Mouse (Mus musculus): Measurements from ENCODE around the gene Tle6. TPM values are rescaled to one million over a fixed set of nuclear protein-coding genes. Genes with fewer than 3 reads are reported as not detected.

Gene Tle6
- 236 TPM for polyA plus RNA-seq (2015; fragmentation: Illumina TruSeq; extraction: RNeasy Lipid Tissue Mini Kit (QIAGEN cat#74804); ENCODE audit: insufficient read depth, low read depth, low replicate concordance)

GRCm38 (mm10) chr10:81600738-81601203, at the start of gene Tle6:
Gene Tle6, minus strand, starts transcription at chr10:81601073.

DNA sequence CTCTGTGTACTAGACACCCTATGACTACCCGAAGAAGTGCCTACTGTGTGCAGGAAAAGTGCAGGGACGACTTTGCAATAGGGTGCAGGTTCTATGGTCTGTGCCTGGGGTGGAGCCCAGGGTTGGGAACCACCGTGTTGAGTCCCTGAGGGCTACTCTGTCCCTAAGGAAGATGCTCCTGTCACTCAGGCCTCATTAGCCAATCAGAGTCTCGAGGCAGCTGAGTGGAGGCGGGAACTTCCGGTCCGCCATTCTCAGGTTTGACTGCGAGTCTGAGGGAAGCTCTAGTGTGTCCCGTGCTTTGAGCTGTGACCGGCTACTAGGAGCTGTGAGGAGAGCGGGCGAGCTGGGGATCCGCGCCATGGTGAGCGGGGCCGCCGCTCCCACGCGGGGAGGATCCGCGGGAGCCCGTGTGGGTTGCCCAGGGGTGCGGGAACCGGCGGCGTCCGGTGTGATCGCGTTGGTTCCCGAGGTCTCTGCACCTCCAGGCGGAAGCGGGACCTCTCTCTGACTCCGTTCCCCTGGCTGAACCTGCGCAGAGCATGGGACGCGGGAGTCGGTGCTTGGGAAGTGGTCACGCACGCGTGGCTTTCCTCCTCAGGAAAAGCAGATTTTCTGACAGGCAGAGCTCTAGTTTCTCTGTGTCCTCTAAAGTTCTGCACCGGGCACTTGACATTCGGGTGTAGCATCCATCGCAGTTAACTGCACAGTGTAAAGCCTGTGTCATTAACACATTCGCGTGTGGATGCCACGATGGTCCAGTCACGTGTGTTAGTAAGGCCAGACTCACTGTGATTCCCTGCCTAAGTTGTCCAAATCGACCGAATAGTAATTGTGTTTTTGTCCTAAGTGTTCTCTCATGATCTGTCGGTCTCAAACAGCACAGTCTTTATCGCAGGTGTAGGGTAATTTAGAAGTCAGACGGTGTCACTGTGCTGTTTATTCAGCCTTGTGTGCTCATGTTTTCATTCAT, 48.2 kb upstream of the Tle6 start, which contains the start of gene Gm10778:
TSS of gene Gm10778 (plus strand) at position 257 of the 973 bp plus-strand sequence.

DNA sequence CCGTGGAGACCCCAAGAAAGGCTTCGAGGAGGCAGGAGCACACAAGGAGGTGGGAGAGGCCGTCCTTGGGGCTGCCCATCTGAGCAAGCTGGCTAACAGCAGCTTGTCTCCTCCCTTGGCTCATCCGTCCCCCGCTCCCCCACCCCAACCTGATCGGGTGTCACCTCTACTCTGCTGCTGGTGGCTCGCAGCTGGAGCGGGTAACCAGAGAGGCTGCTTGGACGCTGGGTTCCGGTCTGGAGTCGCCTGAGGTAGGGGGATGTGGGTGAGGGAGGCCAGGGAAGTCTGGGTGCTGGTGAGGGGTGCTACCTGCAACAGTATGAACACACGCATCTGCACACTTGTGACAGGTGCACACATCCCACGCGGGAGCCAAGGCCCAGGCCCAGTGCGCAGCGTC, 27.5 kb upstream of the Tle6 start, which contains the start of gene Ankrd24:
TSS of gene Ankrd24 (plus strand) at position 151 of the 400 bp plus-strand sequence.

DNA sequence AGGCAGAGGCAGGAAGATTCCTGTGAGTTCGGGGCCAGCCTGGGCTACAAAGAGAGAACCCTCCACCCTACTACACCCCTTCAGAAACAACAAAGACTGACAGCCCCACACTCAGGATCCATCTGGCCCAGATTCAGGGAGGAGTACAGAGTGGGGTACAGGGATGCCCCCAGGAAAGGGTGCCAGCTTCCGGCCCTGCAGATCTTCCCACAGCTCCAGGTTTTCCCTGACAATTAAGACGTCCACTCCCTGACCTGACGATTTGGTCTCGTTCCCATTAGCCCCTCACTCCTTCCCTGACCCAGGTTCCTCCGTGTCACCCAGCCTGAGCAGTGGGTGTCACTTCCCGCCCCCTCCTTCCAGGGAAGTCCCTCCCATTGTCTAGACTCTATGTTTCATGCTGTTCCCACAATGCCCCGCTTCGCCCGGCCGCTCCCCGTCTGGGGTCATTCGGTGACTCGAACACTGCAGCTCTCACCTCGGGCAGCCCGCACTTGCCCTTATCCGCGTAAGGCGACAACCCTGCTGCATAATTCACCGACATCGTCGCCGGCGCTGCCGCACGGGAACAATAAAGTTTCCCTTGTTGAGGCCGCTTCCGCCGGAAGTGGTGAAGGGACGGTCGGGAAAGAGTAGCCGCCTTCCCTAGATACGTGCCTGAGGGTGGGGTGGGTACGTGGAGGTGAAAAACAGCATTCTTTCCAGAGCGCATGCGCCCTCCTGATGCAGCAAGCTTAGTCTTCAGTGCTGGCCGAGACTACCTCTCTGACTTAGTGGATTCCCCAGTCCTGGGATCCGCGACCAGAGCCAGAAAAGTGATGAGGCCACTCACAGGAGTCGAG, 26.3 kb upstream of the Tle6 start, which contains the start of gene Sirt6:
TSS of gene Sirt6 (minus strand) at position 804 of the 842 bp plus-strand sequence.

DNA sequence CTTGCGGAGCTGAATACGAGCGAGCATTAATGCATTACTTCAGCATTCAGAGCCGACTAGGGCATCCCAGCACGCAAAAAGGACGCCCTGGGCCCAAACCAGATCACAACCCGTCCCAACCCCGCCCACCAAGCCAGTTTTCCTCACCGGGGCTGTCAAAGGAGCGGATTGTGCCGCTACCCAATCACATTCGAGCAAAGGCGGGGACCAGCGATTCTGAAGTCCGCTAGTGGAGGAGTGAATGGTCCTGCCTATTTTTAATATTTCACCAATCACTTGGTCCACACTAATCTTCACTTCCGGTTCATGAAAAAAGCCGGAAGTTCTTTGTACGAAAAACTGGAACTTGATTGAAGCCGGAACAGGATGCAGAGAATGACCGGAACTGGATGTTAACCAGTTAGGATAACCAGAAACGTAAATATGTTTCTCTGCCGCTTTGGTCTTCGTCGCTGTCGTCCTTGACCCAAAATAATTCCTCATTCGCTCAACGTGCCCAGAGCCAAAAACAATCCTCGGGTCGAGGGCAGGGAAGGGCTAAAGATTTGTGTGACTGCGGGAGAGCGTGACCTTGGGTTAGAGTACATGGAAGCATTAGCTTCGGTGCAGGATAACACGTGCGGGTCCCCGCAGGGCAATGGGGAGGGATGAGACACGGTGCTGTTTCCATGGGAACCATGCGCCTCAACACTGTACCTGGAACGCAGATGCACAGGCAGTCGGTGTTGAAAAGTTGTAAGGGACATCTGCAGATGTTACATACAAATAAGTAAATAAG, 5.3 kb upstream of the Tle6 start, which contains the start of gene BC025920:
TSS of gene BC025920 (plus strand) at position 297 of the 778 bp plus-strand sequence.

GRCm38 (mm10) chr10:81574081-81575056, 26.5 kb downstream of the Tle6 start, which contains the start of gene Tle2:
Gene Tle2, plus strand, starts transcription at chr10:81574561.

DNA sequence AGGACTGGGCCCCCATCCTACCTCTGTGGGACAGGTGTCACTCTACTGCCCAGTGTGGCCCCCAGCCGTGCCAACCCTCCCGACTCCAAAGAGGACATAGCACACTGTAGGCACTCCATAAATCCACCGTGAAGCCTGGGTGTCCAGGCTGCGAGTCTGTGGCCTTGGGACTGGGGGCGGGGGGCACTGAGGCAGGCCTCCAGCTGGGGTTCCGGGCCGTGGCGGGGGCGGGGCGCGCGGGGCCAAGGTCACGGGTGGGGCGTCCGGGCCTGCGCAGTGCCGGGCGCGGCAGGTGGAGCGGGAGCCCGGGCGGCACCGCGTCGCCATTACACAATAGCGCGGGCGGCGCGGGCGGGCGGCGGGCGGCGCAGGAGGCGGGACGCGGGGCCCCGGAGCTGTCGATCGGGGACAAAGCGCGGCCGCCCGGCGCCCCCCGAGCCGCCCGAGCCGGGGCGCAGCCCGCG, 41.7 kb downstream of the Tle6 start, which contains the start of gene Aes:
TSS of gene Aes (plus strand) at position 326 of the 464 bp plus-strand sequence.

DNA sequence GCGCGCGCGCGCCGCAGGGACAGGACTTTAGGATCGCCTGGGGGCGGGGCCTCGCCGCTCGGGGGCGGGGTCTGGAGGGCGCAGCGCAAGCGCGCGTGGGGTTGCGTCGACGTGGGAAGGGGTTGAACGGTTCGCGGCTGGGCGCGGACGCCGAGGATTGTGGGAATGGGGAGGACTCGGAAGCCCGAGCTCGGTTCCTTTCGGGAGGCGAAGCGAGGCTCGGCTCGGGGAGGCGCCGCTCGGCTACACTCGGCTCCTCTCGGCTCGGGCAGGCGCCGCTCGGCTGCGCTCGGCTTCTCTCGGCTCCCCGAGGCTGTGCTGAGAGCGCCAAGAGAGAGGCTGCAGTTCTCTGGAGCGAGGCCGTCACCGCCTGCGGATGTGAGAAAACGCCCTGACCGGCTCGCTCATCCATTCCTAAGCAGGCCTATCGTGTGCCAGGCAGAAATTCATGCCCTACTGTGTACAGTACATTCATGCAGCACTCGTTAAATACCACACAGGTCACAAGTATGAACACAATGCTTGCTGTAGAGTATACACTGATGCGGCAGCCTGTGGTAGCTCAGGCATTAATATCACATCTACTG, 55.6 kb downstream of the Tle6 start, which contains the start of gene Gna11:
TSS of gene Gna11 (minus strand) at position 30 of the 587 bp plus-strand sequence.

Other genes starting within 250 kb of the Tle6 start
- gene Mfsd12, start 243.6 kb downstream of the Tle6 start, polyA plus RNA-seq (2015; fragmentation: Illumina TruSeq; extraction: RNeasy Lipid Tissue Mini Kit (QIAGEN cat#74804); ENCODE audit: insufficient read depth, low read depth, low replicate concordance) = 1.9 TPM
- gene 4930404N11Rik, start 235.3 kb downstream of the Tle6 start, polyA plus RNA-seq (2015; fragmentation: Illumina TruSeq; extraction: RNeasy Lipid Tissue Mini Kit (QIAGEN cat#74804); ENCODE audit: insufficient read depth, low read depth, low replicate concordance) = not detected
- 5.1 TPM for gene Fzr1, start 222.6 kb downstream of the Tle6 start, polyA plus RNA-seq (2015; fragmentation: Illumina TruSeq; extraction: RNeasy Lipid Tissue Mini Kit (QIAGEN cat#74804); ENCODE audit: insufficient read depth, low read depth, low replicate concordance)
- 9.1 TPM for gene Dohh, start 216.6 kb downstream of the Tle6 start, polyA plus RNA-seq (2015; fragmentation: Illumina TruSeq; extraction: RNeasy Lipid Tissue Mini Kit (QIAGEN cat#74804); ENCODE audit: insufficient read depth, low read depth, low replicate concordance)
- gene Gm48551, start 216.6 kb downstream of the Tle6 start, polyA plus RNA-seq (2015; fragmentation: Illumina TruSeq; extraction: RNeasy Lipid Tissue Mini Kit (QIAGEN cat#74804); ENCODE audit: insufficient read depth, low read depth, low replicate concordance) = 2.6 TPM
- 3.4 TPM for gene Gm48552, start 212.1 kb downstream of the Tle6 start, polyA plus RNA-seq (2015; fragmentation: Illumina TruSeq; extraction: RNeasy Lipid Tissue Mini Kit (QIAGEN cat#74804); ENCODE audit: insufficient read depth, low read depth, low replicate concordance)
- gene Smim24, start 208.0 kb downstream of the Tle6 start, polyA plus RNA-seq (2015; fragmentation: Illumina TruSeq; extraction: RNeasy Lipid Tissue Mini Kit (QIAGEN cat#74804); ENCODE audit: insufficient read depth, low read depth, low replicate concordance) = 23.5 TPM
- 11.0 TPM for gene Nfic, start 145.4 kb downstream of the Tle6 start, polyA plus RNA-seq (2015; fragmentation: Illumina TruSeq; extraction: RNeasy Lipid Tissue Mini Kit (QIAGEN cat#74804); ENCODE audit: insufficient read depth, low read depth, low replicate concordance)
- 0.76 TPM for gene Celf5, start 118.4 kb downstream of the Tle6 start, polyA plus RNA-seq (2015; fragmentation: Illumina TruSeq; extraction: RNeasy Lipid Tissue Mini Kit (QIAGEN cat#74804); ENCODE audit: insufficient read depth, low read depth, low replicate concordance)
- 25.2 TPM for gene Ncln, start 104.7 kb downstream of the Tle6 start, polyA plus RNA-seq (2015; fragmentation: Illumina TruSeq; extraction: RNeasy Lipid Tissue Mini Kit (QIAGEN cat#74804); ENCODE audit: insufficient read depth, low read depth, low replicate concordance)
- gene S1pr4, start 100.9 kb downstream of the Tle6 start, polyA plus RNA-seq (2015; fragmentation: Illumina TruSeq; extraction: RNeasy Lipid Tissue Mini Kit (QIAGEN cat#74804); ENCODE audit: insufficient read depth, low read depth, low replicate concordance) = 1.3 TPM
- gene Gna15, start 76.8 kb downstream of the Tle6 start, polyA plus RNA-seq (2015; fragmentation: Illumina TruSeq; extraction: RNeasy Lipid Tissue Mini Kit (QIAGEN cat#74804); ENCODE audit: insufficient read depth, low read depth, low replicate concordance) = not detected
- 17.4 TPM for gene Gna11, start 55.9 kb downstream of the Tle6 start, polyA plus RNA-seq (2015; fragmentation: Illumina TruSeq; extraction: RNeasy Lipid Tissue Mini Kit (QIAGEN cat#74804); ENCODE audit: insufficient read depth, low read depth, low replicate concordance)
- gene Aes, start 41.6 kb downstream of the Tle6 start, polyA plus RNA-seq (2015; fragmentation: Illumina TruSeq; extraction: RNeasy Lipid Tissue Mini Kit (QIAGEN cat#74804); ENCODE audit: insufficient read depth, low read depth, low replicate concordance) = 218 TPM
- gene Tle2, start 26.5 kb downstream of the Tle6 start, polyA plus RNA-seq (2015; fragmentation: Illumina TruSeq; extraction: RNeasy Lipid Tissue Mini Kit (QIAGEN cat#74804); ENCODE audit: insufficient read depth, low read depth, low replicate concordance) = 44.6 TPM
- gene BC025920, start 5.2 kb upstream of the Tle6 start, polyA plus RNA-seq (2015; fragmentation: Illumina TruSeq; extraction: RNeasy Lipid Tissue Mini Kit (QIAGEN cat#74804); ENCODE audit: insufficient read depth, low read depth, low replicate concordance) = 0.87 TPM
- 5.6 TPM for gene Sirt6, start 26.7 kb upstream of the Tle6 start, polyA plus RNA-seq (2015; fragmentation: Illumina TruSeq; extraction: RNeasy Lipid Tissue Mini Kit (QIAGEN cat#74804); ENCODE audit: insufficient read depth, low read depth, low replicate concordance)
- 62.0 TPM for gene Ankrd24, start 27.5 kb upstream of the Tle6 start, polyA plus RNA-seq (2015; fragmentation: Illumina TruSeq; extraction: RNeasy Lipid Tissue Mini Kit (QIAGEN cat#74804); ENCODE audit: insufficient read depth, low read depth, low replicate concordance)
- gene Gm10778, start 48.0 kb upstream of the Tle6 start, polyA plus RNA-seq (2015; fragmentation: Illumina TruSeq; extraction: RNeasy Lipid Tissue Mini Kit (QIAGEN cat#74804); ENCODE audit: insufficient read depth, low read depth, low replicate concordance) = 0.66 TPM
- 1.2 TPM for gene Zfp433, start 103.8 kb upstream of the Tle6 start, polyA plus RNA-seq (2015; fragmentation: Illumina TruSeq; extraction: RNeasy Lipid Tissue Mini Kit (QIAGEN cat#74804); ENCODE audit: insufficient read depth, low read depth, low replicate concordance)
- gene Gm3055, start 170.1 kb upstream of the Tle6 start, polyA plus RNA-seq (2015; fragmentation: Illumina TruSeq; extraction: RNeasy Lipid Tissue Mini Kit (QIAGEN cat#74804); ENCODE audit: insufficient read depth, low read depth, low replicate concordance) = 2.0 TPM
- gene Gm4767, start 211.1 kb upstream of the Tle6 start, polyA plus RNA-seq (2015; fragmentation: Illumina TruSeq; extraction: RNeasy Lipid Tissue Mini Kit (QIAGEN cat#74804); ENCODE audit: insufficient read depth, low read depth, low replicate concordance) = not detected